Mouse (Mus musculus) retina, postnatal 1 day (tissue): ENCODE data around the gene Bcat2.

Experiments
- DNase-seq: peaks from one replicate; pipeline ENCODE4 v3.0.0-alpha.2; 2012

Bcat2 gene

DNA sequence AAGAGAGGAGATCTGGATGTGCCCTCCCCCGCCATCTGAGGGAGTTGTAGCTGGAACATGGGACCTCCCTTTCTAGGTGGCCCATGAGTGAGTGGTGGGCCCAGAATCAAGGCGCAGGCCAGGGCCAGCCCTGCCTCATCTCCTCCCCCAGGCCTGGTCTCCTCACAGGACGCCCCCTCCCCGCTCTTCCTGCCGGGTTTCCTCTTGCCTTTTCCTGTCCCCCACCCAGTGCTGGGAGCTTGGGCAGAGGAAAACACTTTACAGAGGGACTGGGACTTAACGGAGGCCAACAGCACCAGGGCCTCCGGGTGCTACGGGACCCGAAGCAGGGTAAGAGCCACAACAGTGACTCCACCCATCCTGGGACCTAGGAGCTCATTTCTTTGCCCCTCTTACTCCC is 57.3 kb downstream of the Bcat2 start, which contains the start of gene Rasip1:
Rasip1 (plus strand) TSS at position 228 of the 400 bp plus-strand sequence.
- DNase-seq: no peak

GRCm38 (mm10) chr7:45628364-45629294 is 58.7 kb downstream of the Bcat2 start:
- DNase-seq: peak; percentile 93

- peak; percentile 37 for DNase-seq
These were observed 60.3 kb downstream of the Bcat2 start for GRCm38 (mm10) chr7:45630064-45630907.

GRCm38 (mm10) chr7:45632499-45632898 is 62.5 kb downstream of the Bcat2 start:
- peak; percentile 54 for DNase-seq

- no peak for DNase-seq
These were observed 65.2 kb downstream of the Bcat2 start for GRCm38 (mm10) chr7:45634946-45635681.

DNA sequence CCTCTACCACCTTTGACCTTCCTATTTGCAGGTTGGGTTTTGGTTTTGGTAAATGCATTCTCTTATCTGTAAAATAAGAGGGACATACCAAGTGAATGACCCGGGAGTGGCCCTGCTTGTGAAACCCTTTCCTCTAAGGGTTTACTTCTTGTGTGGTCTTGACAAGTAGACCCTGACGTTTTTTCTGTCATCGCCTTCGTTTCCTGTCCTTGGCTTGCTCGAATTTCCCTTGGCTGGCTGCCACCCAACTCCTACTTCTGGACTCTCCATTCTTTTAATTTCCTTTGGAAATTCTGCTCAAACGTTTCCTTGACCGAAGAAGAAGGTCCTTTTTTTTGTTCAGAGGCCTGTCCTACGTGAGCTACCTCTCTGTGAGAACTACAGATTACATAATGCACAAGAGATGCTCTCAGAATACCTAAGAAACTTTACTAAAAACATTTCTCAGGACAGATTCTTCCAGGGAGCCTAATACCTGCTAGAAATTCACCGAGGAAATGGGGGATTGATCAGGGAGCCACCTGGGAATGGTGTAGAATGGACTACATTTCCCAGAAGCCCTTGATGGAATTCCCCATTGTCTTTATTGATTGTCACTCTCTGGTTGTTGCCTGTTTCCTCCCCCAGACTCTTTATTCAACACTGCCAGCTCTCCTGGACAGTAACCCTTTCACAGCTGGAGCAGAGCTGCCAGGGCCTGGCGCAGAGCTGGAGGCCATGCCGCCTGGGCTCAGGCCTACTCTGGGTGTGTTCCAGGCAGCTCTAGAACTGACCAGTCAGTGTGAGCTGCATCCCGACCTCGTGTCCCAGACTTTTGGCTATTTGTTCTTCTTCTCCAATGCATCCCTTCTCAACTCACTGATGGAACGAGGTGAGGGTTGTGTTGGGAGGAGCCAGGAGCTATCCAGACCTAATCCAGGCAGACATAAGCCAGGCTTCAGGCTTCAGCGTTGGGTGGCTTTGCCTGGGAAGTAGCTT is 66.0 kb downstream of the Bcat2 start:
- DNase-seq: no peak

GRCm38 (mm10) chr7:45637710-45638109 is 67.8 kb downstream of the Bcat2 start:
- no peak for DNase-seq

DNA sequence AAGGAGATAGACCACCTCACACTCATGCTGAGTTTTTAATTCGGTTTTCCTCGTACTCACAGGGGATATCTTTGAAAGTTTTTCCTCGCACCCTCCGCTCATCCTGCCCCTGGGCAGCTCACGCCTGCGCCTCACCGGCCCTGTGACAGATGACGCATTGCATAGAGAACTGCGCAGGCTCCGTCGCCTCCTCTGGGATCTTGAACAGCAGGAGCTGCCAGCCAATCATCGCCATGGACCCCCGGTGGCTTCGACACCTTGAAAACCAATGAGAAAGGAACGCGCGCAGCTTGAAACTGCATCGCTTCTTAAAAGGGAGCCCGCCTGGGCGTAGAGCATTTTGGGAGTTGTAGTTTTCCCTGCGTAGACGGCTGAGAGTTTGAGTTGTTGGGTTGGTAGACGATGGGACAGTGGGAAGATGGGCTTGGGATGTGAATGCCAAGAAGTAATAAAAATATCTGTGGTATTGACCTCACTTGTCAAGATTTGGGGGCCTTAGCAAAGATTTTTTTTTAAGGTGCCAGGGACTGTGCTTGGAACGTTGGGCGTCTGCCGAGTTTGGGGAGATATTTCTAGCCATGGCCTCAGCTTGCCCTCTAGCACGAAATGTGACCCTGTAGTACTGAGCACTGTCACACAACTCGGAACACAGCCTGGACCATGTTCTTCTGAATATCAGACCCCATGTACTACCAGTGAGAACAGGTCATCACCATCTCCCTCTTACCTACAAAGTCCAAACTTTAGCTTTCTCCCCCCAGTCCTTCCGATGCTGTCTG is 68.9 kb downstream of the Bcat2 start:
- DNase-seq: peak; percentile 99
